Mouse (Mus musculus) right cerebral cortex, adult 18-20 months (tissue): ENCODE data around the gene Fam71d.
A peak's percentile ranks its signal among the peaks of the same experiment; 100 is the strongest.

Experiments
- DNase-seq: peaks from one replicate; pipeline ENCODE4 v3.0.0; 2022; ENCODE audit warnings: mixed read lengths

The Fam71d gene

GRCm38 (mm10) chr12:78691325-78691724, at the start of gene Fam71d:
Fam71d (plus strand) TSS chr12:78691535.
- DNase-seq = no peak

DNA sequence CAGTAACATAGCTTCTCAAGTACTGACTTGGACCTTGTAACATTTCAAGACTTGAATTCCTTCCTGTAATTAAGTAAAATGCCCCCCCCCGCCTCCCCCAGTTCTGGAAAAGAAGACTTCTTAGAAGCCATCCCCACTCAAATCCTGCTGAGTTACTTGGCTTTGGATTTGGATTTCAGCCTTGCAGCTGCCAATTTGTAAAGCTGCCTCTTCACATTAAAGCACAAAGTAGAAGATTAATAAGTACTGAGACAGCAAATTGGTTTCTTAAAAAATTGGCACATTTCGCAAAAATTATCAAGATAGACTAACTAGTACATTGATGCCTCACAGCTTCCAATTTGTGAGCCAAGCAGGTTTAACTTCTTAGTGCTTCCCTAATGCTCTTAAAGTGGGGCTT, 47.6 kb upstream of the Fam71d start:
- no peak for DNase-seq

DNA sequence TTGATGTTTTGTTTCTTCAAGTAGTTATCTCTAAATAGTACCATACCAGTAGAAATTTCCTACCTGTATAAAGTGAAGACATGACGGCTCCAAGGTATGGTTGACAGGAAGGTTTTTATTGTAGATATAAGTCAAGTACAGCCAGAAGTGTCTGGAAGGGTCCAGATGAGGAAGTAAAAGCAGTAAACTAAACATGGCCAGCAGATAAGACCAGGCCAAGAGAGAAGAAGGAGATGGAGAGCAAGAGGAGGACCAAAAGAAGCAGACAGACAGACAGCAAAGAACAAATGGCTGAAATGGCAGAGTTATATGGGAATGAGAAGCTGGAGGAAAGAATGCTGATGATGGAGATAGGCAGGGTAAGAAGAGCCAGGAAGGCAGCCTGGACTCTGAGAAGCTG, 46.1 kb upstream of the Fam71d start:
- DNase-seq = no peak

DNA sequence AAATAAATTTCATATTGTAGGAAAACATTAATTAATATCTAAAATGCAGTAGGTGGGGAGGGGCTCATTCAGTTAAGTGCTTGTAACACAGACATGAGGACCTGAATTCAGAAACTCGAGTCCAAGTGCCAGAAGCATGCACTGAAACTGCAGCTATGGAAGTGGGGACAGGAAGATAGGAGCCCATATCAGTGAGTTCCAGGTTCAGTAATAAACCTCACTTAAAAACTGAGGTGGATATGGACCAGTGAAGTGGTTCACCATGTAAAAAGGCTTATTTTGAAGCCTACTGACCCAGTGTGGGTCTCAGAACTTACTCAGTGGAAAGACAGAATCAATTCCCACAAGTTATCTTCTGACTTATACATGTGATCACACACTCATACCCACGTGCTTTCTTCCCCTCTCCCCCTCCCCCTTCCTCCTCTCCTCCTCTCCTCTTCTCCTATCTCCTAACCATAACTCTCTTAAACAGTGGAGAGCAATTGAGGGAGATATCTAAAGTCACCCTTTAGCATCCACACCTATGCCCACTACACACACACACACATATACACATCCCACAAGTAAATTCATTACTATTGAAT, 31.5 kb upstream of the Fam71d start:
- DNase-seq = no peak

GRCm38 (mm10) chr12:78678101-78678806, 13.1 kb upstream of the Fam71d start:
- DNase-seq = no peak

DNA sequence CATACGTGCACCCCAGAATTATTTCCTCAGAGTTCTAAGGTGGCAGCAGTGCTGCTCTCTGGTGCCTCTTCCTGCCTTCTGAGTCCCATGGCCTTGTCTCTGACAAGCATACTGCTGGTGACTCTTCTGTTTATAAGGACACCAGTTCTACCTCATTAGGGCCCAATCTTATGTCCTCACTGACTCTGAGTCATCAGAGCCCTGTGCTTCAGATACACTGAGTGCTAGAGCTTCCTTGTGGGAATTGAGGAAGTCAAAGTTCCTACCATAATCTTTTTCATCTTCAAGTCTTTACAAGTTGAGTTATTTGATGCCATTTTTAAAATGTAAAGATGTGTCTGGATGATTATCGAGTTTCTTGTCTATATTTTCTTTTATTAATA, 12.5 kb upstream of the Fam71d start:
- no peak for DNase-seq

DNA sequence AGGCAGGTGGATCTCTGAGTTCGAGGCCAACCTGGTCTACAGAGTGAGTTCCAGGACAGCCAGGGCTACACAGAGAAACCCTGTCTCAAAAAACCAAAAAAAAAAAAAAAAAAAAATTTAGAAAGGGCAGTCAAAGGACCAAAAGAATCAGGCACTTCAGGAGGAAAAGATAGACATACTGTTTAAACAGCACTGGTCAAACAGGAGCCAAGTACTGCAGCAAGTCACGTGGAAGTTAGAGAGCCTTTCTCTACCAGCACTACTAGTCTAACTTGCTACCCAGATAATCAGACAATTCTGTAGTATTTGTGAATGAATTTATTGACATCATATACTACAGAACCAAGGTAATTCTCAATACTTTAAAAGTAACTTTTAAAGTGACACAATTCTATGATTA, 10.3 kb upstream of the Fam71d start:
- DNase-seq = no peak

GRCm38 (mm10) chr12:78682279-78682678, 9.1 kb upstream of the Fam71d start:
- no peak for DNase-seq

- DNase-seq = no peak
Observed at GRCm38 (mm10) chr12:78685669-78686215, 5.6 kb upstream of the Fam71d start.

GRCm38 (mm10) chr12:78688876-78689275, 2.5 kb upstream of the Fam71d start:
- peak; percentile 39 for DNase-seq

DNA sequence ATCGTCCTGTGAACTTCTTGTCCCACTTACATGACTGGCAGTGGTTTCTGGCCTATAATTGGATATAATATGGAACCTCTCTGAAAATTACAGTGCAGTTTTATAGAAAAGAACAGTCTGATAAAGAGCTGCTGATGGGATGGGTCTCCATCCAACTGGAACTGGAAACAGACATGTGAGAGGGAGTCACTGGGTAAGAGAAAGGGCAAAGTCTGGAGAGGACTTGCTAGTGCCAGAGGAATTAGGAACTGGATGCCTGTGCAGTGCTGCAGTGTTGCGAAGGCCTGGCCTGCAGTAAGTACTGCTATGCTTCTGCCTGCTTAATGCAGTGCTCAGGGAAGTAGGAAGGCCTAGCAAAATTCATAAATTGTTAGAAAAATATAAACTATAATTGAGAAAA, 1.9 kb downstream of the Fam71d start:
- DNase-seq = no peak

DNA sequence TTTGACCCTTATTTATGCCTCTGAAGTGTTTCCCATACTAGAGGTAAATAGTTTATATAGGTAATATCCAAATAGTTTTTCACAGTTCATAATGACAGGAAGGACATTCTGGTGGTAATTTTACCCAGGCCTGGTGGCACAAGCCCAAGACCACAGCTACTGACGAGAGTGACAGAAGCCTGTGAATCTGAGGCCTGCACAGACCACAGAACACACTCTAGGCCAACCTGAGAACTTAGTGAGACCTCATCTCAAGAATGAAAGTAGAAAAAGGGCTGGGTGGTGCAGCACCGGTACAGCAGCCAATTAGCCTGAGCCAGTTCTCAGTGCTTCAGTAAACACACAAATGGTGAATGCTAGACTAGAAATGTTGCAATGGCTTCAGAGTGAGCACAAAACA, 26.4 kb downstream of the Fam71d start:
- DNase-seq = no peak

- DNase-seq = no peak
Observed at GRCm38 (mm10) chr12:78727723-78728122, 36.4 kb downstream of the Fam71d start.

DNA sequence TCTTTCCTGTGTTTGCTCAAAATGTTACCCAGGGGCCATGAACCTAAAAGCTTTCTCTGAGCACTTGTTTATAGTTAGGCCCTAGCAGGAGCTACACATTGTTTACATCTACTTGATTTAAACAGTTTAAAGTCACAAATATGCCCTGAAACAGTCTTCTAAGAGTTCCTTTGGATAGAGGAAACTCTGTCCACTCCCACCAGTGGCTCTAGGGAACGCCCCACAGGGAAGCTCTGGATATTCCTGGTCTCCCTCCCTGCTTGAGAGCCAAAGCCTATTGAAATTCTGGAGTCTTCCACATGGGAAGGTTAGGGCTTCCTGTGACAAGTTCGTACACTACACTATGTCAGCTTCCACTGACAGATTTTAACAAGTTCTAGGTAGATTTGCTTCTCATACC, 48.3 kb downstream of the Fam71d start:
- DNase-seq = no peak

DNA sequence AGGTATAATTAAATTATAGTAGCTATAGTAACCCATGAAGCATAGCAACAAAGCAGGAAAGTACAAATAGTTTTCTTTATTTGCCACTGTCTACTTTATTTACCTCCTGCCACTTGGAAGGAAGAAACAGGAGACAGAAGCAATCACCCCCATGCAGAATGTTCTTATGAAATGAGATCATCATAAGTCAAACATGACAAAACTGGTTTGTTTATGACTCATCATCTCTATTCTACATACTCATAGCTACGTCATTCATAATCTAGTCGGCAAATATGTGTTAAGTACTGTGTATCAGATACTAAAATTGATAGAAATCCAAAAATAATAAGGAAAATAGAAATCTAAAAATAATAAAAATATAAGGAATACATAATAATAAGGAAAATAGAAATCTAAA, 49.0 kb downstream of the Fam71d start:
- DNase-seq = no peak

- DNase-seq = no peak
Observed at GRCm38 (mm10) chr12:78746226-78746625, 54.9 kb downstream of the Fam71d start.

DNA sequence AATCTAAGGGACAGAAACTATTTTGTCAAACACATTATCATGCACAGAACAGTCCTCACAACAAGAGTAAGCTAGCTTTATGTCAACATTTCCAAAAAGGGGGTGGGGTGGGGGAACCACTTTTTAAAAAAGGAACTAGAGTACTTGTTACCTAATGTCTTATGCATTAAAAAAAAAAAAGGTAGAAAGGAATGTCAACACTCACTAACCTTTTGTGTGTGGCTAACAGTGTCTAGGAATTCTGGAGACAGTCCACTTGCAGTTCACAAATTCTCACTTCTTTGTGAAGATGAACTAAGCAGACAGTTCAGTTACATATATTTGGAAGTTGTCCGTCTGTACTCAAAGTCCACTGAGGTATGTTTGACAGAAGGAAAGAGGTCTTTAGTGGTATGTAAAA, 56.1 kb downstream of the Fam71d start:
- no peak for DNase-seq

GRCm38 (mm10) chr12:78748113-78748512, 56.8 kb downstream of the Fam71d start:
- DNase-seq = no peak

DNA sequence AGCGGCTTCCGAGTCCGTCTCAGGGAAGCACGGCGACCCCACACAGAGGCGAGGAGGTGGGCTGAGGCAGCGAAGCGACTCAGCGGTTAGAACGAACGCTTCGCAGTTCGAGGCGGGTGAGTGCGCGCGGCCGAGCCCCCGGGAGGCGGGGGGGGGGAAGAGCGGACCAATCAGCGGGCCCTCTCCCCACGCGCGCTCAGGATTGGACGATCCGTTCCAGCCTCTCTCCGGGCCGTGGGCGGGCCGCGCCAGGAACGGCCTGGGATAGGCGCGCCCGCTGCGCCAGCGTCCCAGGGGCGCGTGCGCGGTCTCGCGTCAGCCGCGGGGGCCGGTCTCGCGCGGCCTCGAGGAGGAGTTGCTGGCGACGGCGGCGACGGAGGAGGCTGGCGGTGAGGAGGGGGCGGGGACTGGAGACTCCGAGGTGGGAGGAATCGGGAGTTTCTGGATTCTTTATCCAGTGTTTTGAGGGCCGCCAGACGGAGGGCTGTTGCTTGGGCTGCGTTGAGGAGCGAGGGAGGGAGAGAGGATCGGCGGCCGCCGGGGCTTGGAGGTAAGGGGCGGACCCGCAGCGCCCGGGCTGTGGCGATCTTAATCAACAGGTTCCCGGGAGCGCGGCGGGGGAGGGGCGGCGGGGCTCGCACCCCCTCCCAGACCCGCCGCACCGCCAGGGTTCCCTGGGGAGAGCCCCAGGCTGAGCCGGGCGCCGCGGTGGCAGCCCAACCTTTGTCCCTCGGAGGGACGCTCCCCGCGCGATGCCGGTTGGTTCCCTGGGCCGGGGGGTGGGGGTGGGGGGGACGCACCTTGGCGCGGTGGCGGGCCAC, 57.4 kb downstream of the Fam71d start, which contains the start of gene Mpp5:
Gene Mpp5, plus strand, starts transcription at position 351 of the 821 bp plus-strand sequence.
- DNase-seq = peak; percentile 98

DNA sequence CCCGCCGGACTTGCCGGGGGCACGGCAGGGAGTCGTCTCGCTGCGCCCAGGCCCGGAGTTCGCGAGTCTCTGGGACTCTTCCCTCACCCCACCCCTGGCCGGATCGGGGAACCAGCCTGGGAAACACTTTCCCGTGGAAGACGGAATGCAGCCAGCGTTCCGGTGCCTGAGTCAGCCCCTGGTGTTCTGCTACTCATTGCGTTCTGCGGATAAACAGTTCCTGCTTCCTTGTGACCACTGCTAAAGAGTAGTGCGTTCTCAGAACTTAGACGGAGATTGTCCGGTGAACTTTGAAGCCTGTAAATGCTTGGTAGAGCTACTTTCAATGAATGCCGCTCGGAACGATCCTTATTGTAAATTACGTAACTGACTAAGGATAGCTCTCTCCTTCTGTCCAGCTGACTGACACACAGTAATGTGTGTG, 58.1 kb downstream of the Fam71d start:
- peak; percentile 57 for DNase-seq

GRCm38 (mm10) chr12:78761979-78762378, 70.6 kb downstream of the Fam71d start:
- DNase-seq = no peak

GRCm38 (mm10) chr12:78769031-78769713, 77.8 kb downstream of the Fam71d start:
- DNase-seq = no peak

GRCm38 (mm10) chr12:78773211-78773610, 81.9 kb downstream of the Fam71d start:
- no peak for DNase-seq
